Mouse (Mus musculus): Measurements from ENCODE around the gene Fignl2.

Fignl2 gene

GRCm38 (mm10) chr15:101066920-101067696 lies 11.3 kb downstream of the Fignl2 start:
- no peak for DNase-seq (ENCODE audit: low spot score)

- no peak for DNase-seq (ENCODE audit: low spot score)
Observed at GRCm38 (mm10) chr15:101066364-101066847, 12.0 kb downstream of the Fignl2 start.

- no peak for DNase-seq (ENCODE audit: low spot score)
Observed at GRCm38 (mm10) chr15:101065069-101065468, 13.3 kb downstream of the Fignl2 start.

- no peak for DNase-seq (ENCODE audit: low spot score)
Observed at GRCm38 (mm10) chr15:101060280-101060852, 18.0 kb downstream of the Fignl2 start.

GRCm38 (mm10) chr15:101059570-101060279 lies 18.6 kb downstream of the Fignl2 start:
- DNase-seq (ENCODE audit: low spot score) = no peak

GRCm38 (mm10) chr15:101056225-101056624 lies 22.1 kb downstream of the Fignl2 start:
- DNase-seq (ENCODE audit: low spot score) = peak; percentile 28

- no peak for DNase-seq (ENCODE audit: low spot score)
Observed at GRCm38 (mm10) chr15:101054541-101054940, 23.8 kb downstream of the Fignl2 start.

GRCm38 (mm10) chr15:101053832-101054459 lies 24.4 kb downstream of the Fignl2 start:
- no peak for DNase-seq (ENCODE audit: low spot score)

GRCm38 (mm10) chr15:101052560-101053501 lies 25.5 kb downstream of the Fignl2 start:
- peak; percentile 11 for DNase-seq (ENCODE audit: low spot score)

- no peak for DNase-seq (ENCODE audit: low spot score)
Observed at GRCm38 (mm10) chr15:101051869-101052268, 26.5 kb downstream of the Fignl2 start.

- no peak for DNase-seq (ENCODE audit: low spot score)
Observed at GRCm38 (mm10) chr15:101048338-101048896, 29.9 kb downstream of the Fignl2 start.

GRCm38 (mm10) chr15:101047194-101047555 lies 31.2 kb downstream of the Fignl2 start, which contains the start of gene Gm47841:
Gene Gm47841, minus strand, starts transcription at chr15:101047397.
- DNase-seq (ENCODE audit: low spot score) = no peak

GRCm38 (mm10) chr15:101046527-101047193 lies 31.7 kb downstream of the Fignl2 start:
- DNase-seq (ENCODE audit: low spot score) = peak; percentile 1

GRCm38 (mm10) chr15:101046039-101046526 lies 32.3 kb downstream of the Fignl2 start:
- no peak for DNase-seq (ENCODE audit: low spot score)

- DNase-seq (ENCODE audit: low spot score) = no peak
Observed at GRCm38 (mm10) chr15:101044531-101044930, 33.8 kb downstream of the Fignl2 start.

- DNase-seq (ENCODE audit: low spot score) = peak; percentile 10
Observed at GRCm38 (mm10) chr15:101042613-101043012, 35.8 kb downstream of the Fignl2 start.

GRCm38 (mm10) chr15:101041966-101042365 lies 36.4 kb downstream of the Fignl2 start:
- DNase-seq (ENCODE audit: low spot score) = no peak

GRCm38 (mm10) chr15:101039651-101040050 lies 38.7 kb downstream of the Fignl2 start:
- DNase-seq (ENCODE audit: low spot score) = peak; percentile 17

GRCm38 (mm10) chr15:101028960-101029359 lies 49.4 kb downstream of the Fignl2 start:
- DNase-seq (ENCODE audit: low spot score) = no peak

GRCm38 (mm10) chr15:101011352-101011751 lies 67.0 kb downstream of the Fignl2 start:
- DNase-seq (ENCODE audit: low spot score) = no peak
